Mouse (Mus musculus) ES-E14 (cell line): ENCODE results near the gene Mrps36.
"Not testable (repeated sequence)": the region's sequence is repeated elsewhere in the genome, so short reads cannot be mapped to it uniquely, and the experiment has no call there.

ENCODE experiments used
- HCFC1 ChIP-seq: IDR thresholded peaks from 2 replicates; pipeline ENCODE4 v1.6.1; 2012; ENCODE audit warnings: low read length, inconsistent platforms, borderline replicate concordance; ENCODE audit not compliant: insufficient read depth
- MAFK ChIP-seq: IDR thresholded peaks from 2 replicates; pipeline ENCODE4 v1.6.1; 2014; ENCODE audit warnings: mild to moderate bottlenecking, low read depth, low read length, inconsistent platforms; ENCODE audit not compliant: insufficient read depth
- ZNF384 ChIP-seq: IDR thresholded peaks from 2 replicates; pipeline ENCODE4 v1.6.1; 2012; ENCODE audit warnings: low read depth, low read length, inconsistent platforms

DNA sequence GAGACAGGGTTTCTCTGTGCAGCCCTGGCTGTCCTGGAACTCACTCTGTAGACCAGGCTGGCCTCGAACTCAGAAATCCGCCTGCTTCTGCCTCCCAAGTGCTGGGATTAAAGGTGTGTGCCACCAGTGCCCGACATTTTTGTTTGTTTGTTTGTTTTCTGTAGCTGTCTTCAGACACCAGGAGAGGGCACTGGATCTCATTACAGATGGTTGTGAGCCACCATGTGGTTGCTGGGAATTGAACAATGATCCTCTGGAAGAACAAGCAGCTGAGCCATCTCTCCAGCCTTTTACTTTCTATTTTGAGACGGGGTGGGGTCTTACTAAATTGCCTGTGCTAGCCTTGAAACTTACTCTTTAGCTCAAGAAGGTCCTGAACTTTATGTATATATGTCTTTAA lies 15.9 kb downstream of the Mrps36 start:
- not testable (repeated sequence) for TF ChIP-seq ZNF384, HCFC1, MAFK
